Mouse (Mus musculus) layer of hippocampus, adult 2 months (tissue): ENCODE data around the gene Hoxa9. TPM values are rescaled to one million over a fixed set of nuclear protein-coding genes. Genes with fewer than 3 reads are reported as not detected.
A peak's percentile ranks its signal among the peaks of the same experiment; 100 is the strongest.

Source experiments
- DNase-seq, 2 experiments: peaks; one replicate each; pipeline ENCODE4 v3.0.0; 2022; ENCODE audit warnings: low spot score in 2 of 2
- H3K27ac ChIP-seq: fragments of 200-600 bp; 2 replicates; pipeline ENCODE4 v1.8.1; 2022
- H3K4me3 ChIP-seq: fragments of 200-600 bp; 2 replicates; pipeline ENCODE4 v1.8.1; 2022; ENCODE audit warnings: mild to moderate bottlenecking
- CTCF ChIP-seq: fragments of 200-600 bp; conservative IDR thresholded peaks from 2 replicates; pipeline ENCODE4 v1.8.1; 2022; ENCODE audit warnings: antibody characterized with exemption, mild to moderate bottlenecking, moderate library complexity
- long read RNA-seq, 2 experiments: library from polyadenylated mRNA; stranded (forward); transcript quantifications; one replicate each; pipeline ENCODE4 v2.0.0; 2021; ENCODE audit warnings: borderline mapping rate in 2 of 2
- total RNA-seq, 2 experiments: library from RNA; stranded (reverse); gene quantifications; 2 replicates each; pipeline ENCODE4 v1.2.3; 2021

Hoxa9 gene
- not detected for total RNA-seq
- long read RNA-seq, experiment 1 = 0 reads
- long read RNA-seq, experiment 2 = 0 reads

DNA sequence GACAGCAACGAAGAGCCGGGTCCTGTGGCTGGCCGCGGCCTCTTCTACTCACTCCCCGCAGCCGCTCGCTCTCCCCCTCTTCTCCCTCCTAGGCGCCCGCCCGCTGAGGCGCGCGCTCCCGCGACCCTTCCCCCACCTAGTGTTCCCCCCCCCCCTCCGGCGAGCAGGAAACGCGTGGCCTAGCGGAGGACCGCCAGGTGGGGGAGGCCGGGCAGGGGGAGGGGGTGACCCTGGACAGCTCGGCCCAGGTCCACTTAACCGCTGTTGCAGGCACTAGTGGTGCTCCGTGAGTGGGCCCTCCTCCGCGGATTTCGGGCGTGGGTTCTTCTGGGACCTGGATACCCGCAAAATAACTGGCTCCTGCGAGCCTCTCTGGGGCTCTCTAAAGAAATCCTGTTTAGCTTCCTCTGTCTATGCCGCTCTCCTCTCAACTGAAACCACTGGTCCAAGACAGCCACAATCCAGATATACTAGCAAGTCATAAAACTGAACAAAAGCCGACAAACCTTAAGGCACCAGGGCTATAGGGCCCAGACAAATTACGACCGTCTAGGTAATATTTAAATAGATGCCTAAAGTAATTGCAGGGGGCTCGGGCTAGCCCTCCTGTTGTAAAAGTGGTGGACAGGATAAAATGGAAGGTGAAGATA, at the start of gene Hoxa9:
Gene Hoxa9 (minus strand): TSS at position 574 of the 650 bp plus-strand sequence.
- H3K4me3 ChIP-seq = no peak within 1 kb of the TSS
- H3K27ac ChIP-seq = no peak within 1 kb of the TSS
- TF ChIP-seq CTCF = no peak
- DNase-seq = no peak

DNA sequence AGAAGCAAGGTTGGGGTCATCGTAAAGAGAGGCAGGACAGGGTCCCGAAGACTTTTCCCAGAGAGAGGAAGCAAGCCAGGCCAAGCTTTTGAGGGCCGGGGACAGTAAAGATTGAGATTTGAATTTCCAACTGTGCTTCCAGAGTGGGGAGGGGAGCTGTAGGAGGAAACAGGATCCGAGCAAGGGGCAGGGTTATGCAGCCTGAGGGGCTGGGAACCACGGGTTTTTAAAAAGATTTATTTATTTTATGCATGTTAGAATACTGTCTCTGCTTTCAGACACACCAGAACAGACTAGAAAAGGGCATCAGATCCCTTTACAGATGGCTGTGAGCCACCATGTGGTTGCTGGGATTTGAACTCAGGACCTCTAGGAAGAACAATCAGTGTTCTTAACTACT, 46.0 kb upstream of the Hoxa9 start:
- no peak for TF ChIP-seq CTCF
- no peak overlapping the region for H3K4me3 ChIP-seq
- no peak overlapping the region for H3K27ac ChIP-seq
- no peak for DNase-seq

DNA sequence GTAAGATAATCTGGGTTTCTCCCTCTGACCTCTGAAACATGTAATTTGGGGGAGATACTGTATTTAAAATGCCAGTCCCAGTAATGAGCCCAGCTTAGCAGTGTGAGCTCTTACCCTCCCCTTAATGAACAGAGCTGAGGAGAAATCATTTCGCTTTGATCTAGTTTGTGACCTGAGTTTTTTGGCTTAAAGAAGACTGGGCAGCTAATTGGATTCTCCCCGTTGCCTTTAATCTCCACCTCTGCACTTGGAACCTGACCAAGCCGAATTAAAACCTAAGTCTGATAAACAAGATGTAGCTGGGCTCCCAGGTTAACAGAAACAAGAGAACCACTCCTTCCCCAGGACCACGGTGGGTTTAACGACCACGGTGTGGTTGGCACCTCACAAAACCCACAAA, 45.5 kb upstream of the Hoxa9 start:
- Histone ChIP-seq H3K27ac (no peak overlapping the region), H3K4me3 (no peak overlapping the region)
- DNase-seq = no peak
- TF ChIP-seq CTCF = no peak

DNA sequence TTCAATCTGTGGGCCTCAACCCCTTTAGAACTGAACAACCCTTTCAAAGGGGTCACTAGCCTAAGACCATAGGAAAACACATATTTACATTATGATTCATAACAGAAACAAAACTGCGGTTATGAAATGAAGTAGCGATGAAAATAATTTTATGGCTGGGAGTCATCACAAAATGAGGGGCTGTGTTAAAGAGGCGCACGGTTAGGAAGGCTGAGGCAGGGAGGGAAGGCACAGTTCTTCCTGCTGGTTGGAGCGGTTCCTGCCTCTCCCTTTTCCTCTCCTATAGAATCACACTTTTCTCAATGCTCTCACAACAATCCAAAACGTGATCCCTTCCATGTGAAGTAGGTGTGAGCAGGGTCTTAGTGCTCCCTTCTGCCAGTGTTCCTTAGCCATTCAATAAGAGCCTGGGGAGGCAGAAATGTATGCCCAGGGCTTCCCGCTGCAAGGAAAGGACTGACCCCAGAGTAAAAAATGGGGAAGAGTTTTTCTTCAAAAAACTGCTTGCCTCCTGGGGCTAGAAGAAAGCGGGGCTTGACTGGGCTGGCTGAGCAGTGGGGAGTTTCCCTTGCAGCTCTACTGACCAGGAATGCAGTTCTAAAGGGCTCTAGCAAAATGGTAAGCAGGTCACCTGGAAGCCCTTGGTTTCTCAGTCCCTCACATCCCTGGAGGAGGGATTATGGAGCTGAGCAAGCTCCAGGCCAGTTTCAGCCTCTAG, 44.8 kb upstream of the Hoxa9 start:
- DNase-seq = no peak
- TF ChIP-seq CTCF = no peak
- no peak overlapping the region for H3K27ac ChIP-seq
- H3K4me3 ChIP-seq = no peak overlapping the region

DNA sequence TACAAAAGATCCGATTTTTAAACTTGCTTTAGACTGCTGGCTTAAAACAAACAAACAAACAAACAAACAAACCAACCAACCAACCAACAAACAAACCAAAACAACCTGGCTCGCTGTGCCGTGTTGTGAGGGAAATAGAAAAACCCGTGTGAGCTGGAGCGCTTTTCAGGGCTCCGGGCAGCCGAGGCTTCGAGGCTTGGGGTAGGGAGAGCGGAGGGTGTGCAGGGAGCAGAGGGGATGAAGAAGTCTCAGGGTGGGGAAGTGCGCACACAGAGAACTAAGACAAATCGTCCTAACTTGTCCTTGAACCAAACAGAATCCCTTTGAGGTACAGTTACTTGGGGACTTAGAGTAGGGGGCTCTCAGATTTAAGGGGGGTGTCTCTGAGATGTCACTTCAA, 43.7 kb upstream of the Hoxa9 start:
- H3K27ac ChIP-seq = no peak overlapping the region
- no peak for TF ChIP-seq CTCF
- H3K4me3 ChIP-seq = no peak overlapping the region
- no peak for DNase-seq

DNA sequence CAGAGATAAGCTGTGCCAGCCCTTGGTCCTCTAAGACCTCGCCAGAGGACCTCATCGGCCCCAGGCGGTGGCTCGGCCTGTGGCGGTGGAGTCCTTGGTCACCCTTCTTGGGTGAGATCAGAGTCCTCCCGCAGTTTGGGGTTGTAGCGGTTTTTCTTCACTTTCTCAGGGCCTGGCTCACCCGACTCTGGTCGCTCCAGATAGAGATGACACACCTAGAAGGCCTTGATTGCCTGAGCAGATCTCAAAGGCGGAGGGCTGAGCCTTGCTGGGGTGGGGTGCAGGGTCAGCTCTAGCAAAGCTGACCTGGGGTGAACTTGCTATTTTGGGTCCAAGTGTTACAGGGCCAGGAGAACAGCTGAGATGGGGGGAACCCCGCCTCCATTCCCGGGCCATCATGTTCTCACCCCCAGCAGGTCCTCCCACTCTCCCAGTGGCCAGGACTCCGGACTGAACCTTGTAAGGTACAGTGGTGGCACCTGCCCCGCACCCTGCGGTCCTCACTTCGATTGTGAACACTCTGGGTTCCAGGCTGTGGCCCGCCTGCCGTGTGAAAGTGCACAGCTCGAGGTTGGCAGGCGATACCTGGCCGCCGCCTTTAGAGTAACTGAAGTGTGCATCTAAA, 42.9 kb upstream of the Hoxa9 start:
- no peak overlapping the region for H3K4me3 ChIP-seq
- no peak for TF ChIP-seq CTCF
- no peak overlapping the region for H3K27ac ChIP-seq
- DNase-seq = no peak

DNA sequence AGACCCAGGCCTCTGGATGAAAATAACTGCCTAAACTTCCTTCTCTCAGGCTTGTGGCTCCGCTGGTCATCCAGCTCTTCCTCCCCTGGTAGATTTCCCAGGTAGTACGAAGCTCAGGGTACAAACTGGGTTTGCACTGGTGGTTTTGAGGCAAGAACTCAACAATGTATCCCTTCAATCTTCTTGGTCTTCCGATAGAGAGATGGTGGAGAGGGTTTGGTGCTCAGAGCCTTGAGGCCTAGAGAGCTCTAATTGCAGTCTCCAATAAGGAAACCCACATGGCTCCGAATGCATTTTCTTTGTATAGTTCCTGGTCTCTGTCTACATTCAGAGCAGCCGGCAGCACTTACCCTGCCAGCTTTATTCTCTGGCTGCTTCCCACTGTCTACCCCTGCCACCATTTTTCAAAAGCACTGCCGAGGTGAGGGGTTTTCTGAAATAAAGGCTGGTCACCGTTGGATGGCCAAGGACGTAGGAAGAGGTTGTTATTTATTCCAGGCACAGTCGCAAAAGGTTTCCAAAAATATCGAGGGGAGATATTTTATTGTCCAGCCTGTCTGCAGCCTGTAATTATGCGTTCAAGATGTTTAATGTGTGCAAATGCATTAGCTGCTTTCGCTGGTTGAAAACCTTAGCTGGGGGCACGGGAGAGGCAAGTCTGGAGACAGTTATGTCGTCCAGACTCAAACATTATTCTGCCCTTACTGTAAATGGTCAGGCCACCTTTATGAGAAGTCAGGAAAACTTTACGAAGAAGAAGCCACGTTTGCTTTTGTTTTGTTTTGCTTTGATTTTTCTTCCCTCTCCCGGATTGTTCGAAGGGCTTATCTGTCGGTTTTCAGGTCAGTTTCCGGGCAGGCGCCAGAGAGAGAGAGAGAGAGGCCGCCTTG, 42.1 kb upstream of the Hoxa9 start:
- TF ChIP-seq CTCF = no peak
- H3K27ac ChIP-seq = no peak overlapping the region
- DNase-seq = no peak
- no peak overlapping the region for H3K4me3 ChIP-seq

DNA sequence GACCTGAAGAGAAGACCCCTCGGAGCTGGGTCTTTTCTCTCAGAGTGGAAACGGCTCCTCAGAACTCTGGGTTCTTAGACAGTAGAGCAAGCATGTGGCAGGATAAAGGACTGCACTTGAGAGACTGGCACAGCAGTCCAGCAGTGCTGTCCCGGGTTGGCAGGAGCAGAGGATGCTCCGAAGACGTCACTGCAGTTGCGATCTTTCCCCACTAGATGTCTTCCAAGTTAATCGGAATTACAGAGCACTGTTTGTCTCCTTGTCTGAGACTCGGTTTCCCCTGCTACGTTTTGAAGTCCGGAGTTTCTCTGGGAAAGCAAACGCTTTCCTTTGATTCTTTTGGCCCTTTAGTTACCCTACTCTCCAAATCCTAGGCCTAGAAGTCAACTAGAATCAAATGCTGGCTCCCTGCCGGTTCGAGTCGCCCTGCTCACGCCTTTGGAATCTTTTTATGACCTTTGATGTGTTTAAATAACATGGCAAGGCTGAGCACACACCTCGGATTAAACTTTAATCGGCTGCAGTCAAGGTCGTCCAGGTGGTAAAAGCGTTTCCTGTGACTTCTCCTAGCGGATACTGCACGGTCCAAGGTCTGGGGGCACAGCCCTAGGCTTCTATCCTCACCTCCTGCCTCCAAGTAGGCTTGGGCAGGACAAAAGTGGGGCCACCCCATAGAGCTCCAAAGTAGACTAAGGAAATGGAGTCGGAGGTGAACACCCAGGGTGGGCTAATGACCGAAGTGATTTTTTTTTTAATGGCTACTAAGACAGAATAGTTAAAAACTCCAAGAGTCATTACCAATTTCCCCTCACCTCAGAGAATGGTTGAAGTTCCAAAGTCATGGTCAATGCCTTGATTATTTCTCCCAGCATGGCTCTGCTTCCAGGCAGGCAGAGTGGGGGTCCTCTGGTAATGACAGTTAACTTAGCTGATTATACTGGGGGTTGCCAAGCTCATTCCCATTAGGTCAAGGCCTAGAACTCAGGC, 39.9 kb upstream of the Hoxa9 start:
- DNase-seq = peak; percentile 27 to 53
- TF ChIP-seq CTCF = peak; percentile 92
- Histone ChIP-seq H3K4me3 (no peak overlapping the region), H3K27ac (no peak overlapping the region)

DNA sequence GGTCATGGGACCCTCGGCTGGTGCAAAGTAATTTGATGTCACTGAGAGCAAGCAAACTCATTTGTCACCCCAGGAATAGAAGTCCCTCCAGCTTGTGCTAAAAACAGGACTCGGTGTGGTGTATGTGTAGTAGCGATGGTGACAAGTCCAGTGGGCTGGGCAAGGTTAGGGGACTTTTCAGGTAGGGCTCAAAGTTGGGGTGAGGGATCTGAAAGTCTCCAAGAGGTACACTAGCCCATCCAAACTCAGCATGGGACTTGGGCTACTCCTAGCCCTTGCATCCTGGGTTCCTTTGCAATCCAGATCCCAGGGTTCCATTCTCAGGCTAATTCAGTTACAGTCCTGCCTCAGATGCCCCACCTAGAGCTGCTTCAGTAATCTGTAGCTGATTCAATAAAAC, 37.9 kb upstream of the Hoxa9 start:
- no peak for DNase-seq
- TF ChIP-seq CTCF = no peak
- H3K27ac ChIP-seq = no peak overlapping the region
- H3K4me3 ChIP-seq = no peak overlapping the region

DNA sequence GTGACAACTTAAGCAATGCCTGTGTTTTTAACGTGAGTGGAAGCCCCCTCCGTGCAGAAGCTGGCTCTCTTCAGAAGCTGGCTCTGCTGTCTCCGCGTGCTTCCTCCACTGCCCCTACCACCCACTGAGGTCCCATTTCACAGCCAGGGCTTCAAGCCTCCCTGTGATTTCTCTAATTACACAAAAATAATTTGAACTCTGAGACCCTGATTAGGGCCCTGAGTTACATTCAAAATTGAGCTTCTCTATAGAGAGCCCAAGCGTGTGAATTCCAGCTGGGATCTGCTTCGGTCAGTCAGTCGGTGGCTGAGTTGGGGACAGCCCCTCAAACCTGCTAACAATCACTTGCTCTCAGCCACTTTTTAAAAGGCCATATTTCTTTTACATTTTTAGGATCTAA, 37.5 kb upstream of the Hoxa9 start:
- H3K27ac ChIP-seq = no peak overlapping the region
- TF ChIP-seq CTCF = no peak
- no peak overlapping the region for H3K4me3 ChIP-seq
- DNase-seq = no peak

DNA sequence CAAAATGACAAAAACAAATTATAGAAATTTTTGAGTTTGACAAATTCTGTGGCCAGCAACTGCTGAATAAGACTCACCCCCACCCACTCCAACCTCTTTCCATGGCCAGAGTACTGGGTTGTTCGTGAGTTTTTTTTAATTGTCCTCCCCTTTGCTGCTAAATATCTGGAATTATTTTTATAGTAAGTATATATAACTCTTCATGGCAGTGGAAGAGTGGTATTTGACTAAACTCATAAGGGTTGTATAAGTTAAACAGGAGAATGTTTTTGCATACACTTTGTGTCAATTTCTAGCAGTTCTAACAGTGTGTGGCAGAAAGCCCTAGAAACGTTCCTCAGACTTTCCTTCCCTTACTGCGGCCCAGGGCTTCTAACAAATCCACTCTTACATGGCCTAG, 36.8 kb upstream of the Hoxa9 start:
- TF ChIP-seq CTCF = no peak
- no peak for DNase-seq
- H3K27ac ChIP-seq = no peak overlapping the region
- H3K4me3 ChIP-seq = no peak overlapping the region

DNA sequence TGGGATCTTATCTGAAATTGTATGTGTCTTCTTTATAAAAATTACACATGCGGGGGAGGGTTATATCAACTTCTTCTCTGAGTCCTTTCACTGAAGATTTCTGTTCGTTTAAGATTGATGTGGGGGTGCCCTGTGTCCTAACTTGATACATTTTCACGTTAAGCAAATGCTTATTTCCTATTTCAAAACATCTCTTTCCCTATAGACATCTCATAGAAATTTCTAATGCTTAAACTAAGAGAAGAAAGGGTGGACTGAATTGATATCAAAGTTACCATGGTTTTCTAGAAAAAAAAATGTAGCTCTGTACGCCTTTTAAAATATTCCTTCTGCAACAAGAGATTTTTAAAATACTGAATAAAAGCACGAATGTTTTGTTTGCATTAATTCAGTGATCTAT, 36.3 kb upstream of the Hoxa9 start:
- Histone ChIP-seq H3K27ac (no peak overlapping the region), H3K4me3 (no peak overlapping the region)
- TF ChIP-seq CTCF = no peak
- DNase-seq = no peak
